Mouse (Mus musculus) adrenal gland, postnatal 4 days (tissue): Measurements from ENCODE around the gene Ralgps1. TPM values are rescaled to one million over a fixed set of nuclear protein-coding genes. Genes with fewer than 3 reads are reported as not detected.

Experiments
- DNase-seq, 2 experiments: peaks; one replicate each; pipeline ENCODE4 v3.0.0; 2021 to 2022; ENCODE audit warnings: low spot score in 2 of 2, mixed read lengths in 2 of 2
- total RNA-seq, 2 experiments: library from RNA; stranded (reverse); gene quantifications; 2 replicates each; pipeline ENCODE4 v1.2.3; 2021

Gene Ralgps1
- total RNA-seq, 2 experiments from 2014 or later, result 7.6 to 10.1 TPM

DNA sequence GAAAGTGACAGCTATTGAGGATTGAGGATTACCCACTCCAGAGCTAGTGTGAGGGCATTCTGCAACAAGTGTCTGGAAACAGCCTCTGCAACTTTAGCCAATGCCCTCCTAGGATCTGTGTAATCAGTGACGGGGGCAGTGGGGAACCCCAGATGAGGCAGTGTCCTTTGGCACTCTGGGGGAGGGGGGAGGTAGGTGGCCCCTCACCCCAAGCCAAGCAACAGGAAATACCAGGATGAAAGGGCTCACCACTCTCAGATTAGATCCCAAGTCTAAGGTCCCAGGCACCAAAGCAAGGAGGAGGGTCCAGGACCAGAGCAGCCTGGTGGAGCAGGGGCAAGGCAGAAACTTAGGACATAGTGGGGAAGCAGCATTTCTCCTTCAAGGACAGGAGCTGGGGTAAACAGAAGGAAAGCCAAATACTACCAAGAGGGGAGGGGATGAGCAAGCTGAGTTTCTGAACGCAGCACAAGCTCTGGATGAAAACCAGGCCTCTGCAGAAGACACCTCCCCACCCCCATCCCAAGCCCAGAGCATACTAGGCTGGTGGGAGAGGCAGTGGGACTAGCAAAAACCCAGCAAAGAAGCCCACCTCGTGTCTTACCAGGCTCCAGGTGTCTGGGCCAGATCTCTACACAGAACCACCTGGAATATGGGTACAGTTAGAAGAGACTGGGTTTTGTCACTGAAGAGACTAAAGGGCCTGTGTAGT lies 121.2 kb downstream of the Ralgps1 start:
- DNase-seq, result no peak

DNA sequence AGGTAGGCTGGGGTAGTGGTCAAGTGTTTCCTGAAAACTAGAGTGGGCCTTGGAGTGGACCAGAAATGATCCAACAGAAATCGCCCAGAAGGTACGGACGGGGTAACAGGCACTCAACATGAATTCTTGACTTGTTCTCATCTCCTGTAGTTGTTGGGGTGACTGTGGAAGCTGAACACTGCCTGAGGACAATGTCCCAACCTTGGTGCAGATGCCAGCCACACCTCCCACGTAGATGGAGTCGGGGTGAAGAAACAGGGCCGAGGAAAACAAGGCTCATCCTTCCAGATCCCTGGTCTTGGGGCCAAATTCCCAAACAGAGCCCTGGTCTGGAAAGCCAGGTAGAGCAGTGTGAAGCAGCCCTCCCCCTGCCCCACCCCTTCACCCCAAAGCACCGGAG lies 122.7 kb downstream of the Ralgps1 start:
- no peak for DNase-seq

DNA sequence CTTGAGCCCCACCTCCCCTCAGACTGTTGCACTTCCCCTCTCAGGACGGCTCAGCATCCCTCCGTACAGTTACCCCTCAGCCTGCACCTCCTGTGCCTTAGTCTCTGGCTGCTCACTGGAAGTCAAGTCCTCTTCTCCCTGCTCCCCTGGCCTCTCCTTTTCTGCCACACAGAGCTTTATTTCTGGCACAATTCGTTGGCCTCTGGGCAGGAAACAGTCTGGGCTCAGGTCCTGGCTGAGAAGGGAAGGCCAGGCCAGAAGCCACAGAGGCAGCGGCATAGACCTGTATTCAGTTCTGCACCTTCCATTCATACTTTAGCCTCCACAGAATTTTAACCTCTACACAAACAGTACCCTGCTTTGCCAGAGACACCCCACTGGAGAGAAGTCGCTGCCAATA lies 124.4 kb downstream of the Ralgps1 start:
- DNase-seq, result no peak

DNA sequence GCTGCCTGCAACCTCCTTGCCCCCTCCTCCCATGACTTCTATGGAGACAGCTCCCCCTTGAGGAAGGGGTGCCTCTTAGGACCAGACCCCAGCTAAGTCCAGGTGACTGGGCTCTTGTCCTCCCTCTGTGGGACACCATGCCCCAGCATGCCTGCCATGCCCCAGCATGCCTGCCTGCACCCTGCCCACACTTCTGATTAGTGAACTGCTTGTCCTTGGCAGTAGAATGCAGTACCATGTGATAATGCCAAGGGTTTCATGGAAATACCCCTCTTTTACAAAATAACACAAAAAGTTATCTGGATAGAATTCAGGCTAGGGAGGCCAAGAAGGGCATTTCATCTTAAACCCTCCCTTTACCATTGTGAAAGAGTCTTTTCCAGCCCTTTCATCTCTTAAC lies 125.9 kb downstream of the Ralgps1 start:
- no peak for DNase-seq

DNA sequence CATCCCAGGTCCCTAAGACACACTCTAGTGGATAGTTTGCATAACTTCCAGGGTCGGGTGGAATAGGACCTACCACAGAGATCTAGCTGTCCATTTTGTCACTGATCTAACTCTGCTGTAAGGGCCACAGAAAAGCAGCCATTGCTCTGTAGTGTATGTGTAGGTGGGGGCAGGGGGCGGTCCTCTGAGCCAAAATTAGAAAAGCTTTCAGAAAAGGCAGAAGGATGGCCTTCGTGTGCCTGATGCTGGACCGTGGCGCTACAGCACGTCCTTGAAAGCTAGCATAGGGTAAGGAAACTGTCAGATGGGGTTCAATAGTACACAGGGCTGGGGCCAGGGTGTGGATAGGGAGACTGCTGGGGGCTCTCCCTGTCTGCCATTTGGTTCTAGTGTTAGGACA lies 126.4 kb downstream of the Ralgps1 start:
- no peak for DNase-seq

DNA sequence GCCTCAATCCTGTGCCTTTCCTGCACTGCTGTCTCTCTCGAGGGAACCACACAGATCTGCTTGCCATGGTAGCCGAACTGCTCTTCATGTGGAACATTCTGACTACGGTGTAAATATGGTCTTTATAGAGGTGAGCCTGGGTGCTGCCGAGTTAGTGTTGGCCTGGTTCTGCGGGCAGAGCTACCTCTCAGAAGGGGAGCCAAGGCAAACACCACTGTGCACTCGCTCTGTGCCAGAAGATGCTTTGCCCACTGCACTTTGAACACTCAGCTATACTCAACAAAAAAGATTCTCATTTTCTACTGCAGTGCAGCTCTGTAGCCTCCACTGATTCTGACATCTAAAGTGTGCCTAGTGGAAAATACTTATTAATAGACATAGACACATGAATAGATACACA lies 133.7 kb downstream of the Ralgps1 start:
- DNase-seq, result no peak

DNA sequence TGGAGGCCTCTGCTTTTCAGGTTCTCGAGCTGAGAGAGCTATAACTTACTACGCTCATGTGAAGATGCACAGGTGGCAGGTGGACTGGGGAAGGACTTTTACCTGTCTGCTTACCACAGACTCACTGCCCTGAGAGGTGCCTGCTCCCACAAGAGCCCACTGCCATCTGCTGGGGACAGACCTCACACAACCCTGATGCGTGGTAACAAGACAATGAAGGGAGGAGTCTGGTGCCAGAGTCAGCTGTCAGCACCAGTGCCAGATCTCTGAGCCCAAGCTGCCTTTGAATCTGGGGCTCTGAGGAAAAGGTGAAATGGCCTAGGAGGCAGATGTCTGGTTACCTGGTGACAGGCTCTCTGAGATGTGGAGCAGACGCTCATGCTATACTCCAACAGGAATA lies 136.4 kb downstream of the Ralgps1 start:
- DNase-seq, result no peak

DNA sequence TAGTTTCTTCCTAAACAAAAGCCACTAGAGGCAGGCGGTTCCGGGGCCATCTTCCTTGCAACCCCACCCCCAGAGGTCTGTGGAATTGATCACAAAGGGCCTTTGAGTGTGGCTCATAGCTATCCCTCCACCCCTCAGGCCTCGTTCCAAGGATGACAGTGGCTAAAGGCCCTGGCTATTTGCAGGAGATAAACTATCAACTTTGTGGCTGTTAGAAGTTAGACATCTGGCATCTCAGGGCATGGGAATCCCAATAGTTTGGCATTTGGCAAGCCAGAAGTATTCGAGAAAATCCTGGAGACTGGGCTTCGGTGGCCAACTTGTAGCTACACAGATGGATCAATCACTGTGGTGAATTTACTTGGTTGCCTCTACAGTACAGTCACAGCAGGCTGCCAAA lies 137.4 kb downstream of the Ralgps1 start:
- DNase-seq, result no peak

DNA sequence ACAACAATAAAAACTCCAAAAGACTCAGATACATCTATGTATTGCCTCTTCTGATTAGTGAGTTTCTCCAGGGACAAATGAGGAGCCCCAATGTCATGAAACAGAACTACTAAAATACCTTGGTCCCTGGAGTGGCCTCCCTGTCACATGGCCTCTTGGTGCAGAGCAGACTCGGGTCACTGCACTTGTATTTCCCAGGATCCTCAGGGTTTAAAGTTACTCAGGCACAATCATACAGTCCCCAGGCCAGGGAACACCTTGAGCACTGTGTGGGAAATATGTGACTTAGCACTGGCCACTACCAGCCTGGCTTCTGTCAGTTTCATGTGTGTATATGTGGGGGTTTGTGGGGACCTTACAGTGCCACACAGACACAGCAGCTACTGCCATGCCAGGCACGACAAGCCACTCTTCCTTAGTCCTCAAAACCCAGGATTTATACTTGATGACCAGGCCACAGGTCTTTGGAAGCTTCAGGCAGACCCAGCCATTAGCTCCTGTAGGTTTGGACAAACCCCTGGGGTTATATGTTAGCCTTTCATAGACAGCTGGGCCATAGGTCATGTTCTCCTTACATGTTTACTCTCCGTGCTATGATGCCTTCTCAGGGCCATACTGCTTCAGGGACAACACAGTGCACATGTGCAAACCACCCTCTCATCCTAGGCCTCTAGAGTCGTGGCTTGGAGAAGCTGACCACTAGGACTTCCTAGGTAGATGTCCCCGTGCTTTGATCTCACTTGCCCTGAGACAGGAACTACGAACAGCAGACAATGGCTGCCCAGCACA lies 138.3 kb downstream of the Ralgps1 start:
- DNase-seq, result no peak

DNA sequence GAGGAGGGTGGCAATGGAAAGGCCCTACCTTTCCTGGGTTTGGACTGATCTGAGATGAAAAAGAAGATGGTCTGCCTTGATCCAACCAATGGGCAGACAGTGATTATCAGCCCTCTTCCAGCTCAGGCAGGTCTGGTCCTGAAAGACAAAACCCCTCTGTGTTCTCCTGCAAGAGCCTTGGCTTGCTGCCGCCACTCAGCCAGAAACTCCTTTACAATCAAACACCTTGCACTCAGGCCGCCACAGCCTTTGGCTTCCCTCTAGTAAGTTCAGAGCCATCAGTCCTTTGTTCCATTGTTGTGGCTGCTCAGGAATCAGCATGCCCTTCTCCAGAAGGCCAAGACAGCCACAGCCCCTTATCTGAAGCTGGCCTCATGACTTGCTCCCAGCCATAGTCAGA lies 139.5 kb downstream of the Ralgps1 start:
- DNase-seq, result no peak

DNA sequence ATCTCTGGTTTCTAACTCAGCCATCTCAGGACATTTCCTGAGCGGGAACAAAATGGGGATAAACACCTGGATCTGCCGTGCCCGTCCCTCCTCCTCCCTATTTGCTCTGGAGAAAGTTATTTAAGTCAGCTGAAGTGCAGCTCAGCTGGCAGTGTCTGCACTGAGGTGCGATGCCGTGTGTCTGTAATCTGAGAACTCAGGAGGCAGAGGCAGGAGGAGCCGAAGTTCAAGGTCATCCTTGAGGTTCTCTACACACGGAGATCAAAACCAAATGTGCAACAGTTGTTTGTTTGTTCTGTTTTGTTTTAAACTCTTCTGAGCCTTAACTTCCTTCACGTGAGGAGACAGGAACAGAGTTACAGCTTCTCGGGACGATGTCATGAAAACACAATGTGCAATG lies 140.6 kb downstream of the Ralgps1 start:
- no peak for DNase-seq

DNA sequence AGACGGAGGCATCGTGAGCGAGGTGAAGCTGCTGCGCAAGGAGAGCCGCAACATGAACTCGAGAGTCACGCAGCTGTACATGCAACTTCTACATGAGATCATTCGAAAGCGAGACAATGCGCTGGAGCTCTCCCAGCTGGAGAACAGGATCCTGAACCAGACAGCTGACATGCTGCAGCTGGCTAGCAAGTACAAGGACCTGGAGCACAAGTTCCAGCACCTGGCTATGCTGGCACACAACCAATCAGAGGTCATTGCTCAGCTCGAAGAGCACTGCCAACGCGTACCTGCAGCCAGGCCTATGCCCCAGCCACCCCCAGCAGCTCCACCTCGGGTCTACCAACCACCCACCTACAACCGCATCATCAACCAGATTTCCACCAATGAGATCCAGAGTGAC lies 142.7 kb downstream of the Ralgps1 start:
- DNase-seq, result no peak

DNA sequence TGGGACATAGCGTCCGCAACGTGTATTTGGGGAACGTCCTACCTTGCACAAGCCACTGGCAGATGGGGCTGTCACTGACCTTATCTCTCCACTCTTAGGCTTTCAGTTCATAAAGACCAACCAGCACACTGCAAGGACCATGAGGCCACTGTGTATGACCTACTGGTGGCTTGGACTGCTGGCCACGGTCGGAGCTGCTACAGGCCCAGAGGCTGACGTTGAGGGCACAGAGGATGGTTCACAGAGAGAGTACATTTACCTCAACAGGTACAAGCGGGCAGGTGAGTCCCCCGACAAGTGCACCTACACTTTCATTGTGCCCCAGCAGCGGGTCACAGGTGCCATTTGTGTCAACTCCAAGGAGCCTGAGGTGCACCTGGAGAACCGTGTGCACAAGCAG lies 143.2 kb downstream of the Ralgps1 start:
- no peak for DNase-seq

DNA sequence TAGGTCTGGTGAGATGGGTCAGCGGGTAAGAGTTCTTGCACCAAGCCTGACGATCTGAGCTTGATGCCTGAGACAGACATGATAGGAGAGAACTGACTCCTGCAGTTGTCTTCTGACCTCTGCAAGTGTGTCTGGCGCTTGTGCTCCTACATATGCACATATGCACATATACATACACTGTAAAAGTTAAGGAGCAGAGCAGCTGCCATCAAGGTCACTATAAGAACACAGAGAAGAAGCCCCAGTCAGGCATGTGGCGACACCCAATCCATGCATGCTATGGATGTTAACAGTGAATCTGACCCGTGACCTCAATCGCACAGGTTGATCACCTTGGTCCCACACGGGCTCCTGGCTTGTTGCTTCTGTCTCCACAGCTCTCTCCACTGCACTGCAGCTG lies 145.4 kb downstream of the Ralgps1 start:
- DNase-seq, result no peak

DNA sequence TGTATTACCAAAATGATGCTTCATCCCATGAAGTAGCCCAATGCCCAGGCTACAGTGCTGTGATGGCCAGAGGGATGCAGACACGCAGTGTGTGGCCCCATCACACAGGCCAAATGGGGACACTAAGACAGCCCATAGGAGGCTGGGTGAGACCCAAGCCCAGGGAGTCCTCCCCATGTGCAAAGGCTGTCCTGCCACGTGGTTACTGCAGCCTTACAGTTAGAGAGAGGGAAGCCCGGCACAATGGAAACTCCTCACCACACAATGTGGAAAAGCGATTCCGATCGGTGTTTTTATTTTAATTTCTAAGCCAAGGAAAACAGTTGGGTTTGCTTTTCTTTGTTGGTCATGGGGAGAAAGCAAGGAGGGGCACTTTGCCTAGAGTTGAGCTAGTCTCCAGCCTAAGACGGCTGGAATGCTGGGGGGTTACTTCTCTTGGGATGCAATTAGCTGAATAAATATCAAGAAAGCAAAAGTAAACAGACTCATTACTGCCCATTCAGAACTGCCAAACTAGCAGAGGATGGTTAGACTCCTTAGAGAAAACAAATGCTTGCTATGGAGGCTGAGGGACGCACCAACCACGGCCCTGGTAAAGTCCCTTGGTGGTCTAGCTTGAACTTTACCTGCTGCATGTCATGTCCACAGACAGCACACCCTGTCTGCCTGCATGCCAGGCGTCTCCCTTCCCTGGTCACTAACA lies 147.5 kb downstream of the Ralgps1 start:
- no peak for DNase-seq

DNA sequence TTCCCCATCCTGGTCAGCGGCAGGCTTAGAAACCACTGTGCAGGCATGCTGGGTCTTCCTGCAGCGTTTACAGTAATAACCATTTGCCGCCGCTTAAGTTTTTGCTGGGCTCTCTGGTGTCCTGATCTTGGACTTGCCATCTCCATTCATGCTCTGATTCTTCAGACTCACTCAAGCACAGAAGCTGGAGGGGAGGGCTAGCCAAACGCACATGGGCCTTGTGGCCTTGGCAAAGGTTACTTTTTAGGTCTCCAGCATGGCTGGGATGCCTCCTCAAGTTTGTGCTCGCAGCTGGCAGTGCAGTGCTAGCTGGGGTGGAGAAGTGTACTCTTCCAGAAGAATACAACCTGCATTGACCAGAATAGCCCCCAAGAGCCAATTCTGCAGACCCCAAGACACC lies 148.8 kb downstream of the Ralgps1 start:
- no peak for DNase-seq

DNA sequence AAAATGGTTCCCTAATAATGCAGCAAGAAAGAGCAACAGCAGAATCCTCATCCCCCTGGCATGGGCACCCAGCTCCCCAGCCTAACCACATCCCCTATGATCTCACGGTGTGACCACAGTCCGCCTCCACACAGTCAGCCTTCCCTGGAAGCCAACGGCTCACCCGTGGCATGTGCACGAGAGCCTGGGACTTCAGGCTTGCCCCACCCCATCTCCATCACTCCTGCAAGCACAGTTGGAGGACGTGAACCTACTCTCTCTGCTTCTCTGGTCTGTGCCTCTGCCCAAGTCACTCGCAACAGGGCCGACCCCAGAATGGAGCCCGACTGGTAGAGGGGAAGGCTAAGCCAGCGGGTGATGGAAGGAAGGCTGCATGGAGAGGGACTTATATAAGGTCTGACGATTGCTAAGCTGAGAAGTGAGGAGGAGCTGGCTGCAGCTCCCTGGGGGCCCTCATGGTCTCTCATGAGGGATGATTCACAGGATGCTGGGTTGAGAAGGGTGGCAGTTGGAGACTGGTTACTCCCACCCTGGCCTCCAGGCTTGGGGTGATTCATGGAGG lies 149.9 kb downstream of the Ralgps1 start:
- no peak for DNase-seq

DNA sequence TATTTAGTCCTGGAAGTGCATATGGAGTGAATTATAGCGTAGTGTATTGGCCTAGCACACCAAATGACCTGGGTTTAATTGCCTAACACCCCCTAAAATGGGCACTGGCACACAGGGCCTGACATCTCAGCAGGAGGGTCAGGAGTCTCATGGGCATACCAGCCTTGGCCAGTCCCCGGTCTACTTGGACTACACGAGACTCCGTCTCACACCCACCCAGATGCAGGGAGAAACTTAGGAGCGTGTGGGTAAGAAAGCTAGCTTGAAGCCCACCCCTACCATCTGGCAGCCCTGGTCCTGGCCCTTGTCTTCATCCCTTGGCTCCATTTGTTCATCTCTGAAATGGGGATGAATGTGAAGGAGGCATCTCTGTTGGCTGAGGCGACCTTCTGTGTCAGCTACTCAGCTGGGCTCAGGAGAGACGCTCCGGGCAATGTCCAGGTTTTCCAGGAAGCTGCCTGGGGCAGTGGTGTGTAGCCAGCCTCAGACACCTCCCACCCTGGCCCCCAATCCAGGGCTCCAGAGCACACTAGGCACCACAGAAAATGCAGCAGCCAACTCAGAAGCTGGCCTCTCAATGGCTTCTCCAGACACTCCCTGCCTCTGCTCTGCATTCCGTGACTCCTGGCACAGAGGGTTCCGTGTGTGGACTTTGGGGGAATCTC lies 150.5 kb downstream of the Ralgps1 start:
- no peak for DNase-seq

DNA sequence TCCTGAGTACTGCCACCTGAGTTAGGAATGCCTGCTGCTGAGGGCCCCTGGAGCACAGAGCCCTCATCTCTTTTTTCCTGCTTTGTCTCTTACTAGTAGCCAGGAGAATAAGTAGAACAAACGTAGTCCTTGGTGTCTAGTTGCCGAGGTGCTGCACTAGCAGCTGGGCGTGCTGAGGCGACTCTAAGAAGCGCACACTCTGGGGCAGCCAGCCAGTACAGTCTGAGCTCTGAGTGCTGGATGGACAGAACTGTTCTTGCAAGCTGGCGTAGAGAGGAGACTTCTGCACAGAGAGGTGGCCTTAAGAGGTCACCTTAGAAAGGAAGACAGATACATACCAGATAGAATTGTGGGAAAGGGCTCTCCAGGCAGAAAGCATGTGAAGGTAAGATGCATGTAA lies 151.0 kb downstream of the Ralgps1 start:
- no peak for DNase-seq

DNA sequence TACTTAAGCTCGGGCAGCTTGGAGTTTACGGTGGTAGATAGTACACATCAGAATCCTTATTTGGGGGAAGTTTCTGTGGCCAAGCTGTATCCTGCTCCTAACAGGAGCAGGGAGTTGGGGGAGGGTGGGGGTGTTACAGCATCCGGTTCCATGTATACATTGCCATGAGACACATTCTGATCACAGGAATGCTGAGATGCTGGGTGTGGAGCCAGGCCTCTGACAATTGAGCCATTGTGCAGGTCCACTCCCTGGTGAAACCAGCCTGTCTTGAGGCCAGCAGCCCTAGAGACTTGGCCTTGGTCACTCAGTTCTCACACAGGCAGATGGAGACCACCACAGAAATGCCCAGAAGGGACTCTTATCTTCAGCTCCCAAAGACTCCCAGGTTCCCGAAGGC lies 151.6 kb downstream of the Ralgps1 start:
- DNase-seq, result no peak

DNA sequence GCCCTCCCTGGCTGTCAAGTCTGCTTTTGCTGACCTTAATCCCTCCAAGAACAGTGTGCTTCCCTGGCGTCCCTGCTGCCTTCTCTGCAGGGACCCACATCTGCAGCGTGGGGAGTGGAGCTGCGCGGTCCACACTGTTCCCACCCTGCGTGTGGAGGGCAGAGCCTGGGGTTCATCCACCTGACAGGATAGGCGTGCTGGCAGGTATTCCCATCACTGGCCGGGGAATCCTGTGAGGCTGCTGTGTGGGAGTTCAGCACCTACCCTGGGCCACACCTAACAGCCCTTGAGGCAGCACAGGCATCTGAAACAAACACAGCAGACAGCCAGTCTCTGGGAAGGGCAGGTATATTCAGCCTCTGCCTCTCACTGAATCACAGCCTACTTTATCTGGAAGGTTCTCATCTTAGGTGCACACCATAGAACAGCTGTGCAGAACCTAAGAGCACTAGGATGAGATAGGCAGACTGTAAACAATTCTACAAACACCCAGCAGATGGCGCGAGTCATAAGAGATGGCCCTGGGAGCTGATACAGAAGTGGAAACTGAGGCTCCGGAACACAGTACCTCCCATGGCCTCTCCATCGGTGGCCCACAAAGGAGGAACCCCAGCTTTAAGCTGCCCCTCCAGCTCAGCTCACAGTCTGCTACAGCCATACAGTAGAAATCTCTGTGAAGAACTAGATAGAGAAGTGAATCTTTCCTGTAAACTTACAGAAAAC lies 152.2 kb downstream of the Ralgps1 start:
- DNase-seq, result no peak
